Mouse (Mus musculus): ENCODE data around the gene Elovl7. TPM values are rescaled to one million over a fixed set of nuclear protein-coding genes. Genes with fewer than 3 reads are reported as not detected.

Gene Elovl7
- polyA plus RNA-seq, 1 experiment, result 11.9 TPM

- H3K4me1 ChIP-seq (ENCODE audit: control insufficient read depth, insufficient read depth, low read length), result no peaks in the 10 kb centered on the region
- no peak for TF ChIP-seq CTCF (IDR thresholded peaks at IDR 0.05; ENCODE audit: extremely low read depth, insufficient read depth, low read length)
- no peak for TF ChIP-seq POLR2A (IDR thresholded peaks at IDR 0.05; ENCODE audit: extremely low read depth, insufficient read depth, low read length)
- no peak overlapping the region for H3K27ac ChIP-seq (ENCODE audit: insufficient read depth, low read length)
- no peak overlapping the region for H3K4me3 ChIP-seq (ENCODE audit: insufficient read depth, low read length)
These were observed 114.4 kb downstream of the Elovl7 start for GRCm38 (mm10) chr13:108328406-108329180.

- no peak overlapping the region for H3K4me3 ChIP-seq (ENCODE audit: insufficient read depth, low read length)
- H3K4me1 ChIP-seq (ENCODE audit: control insufficient read depth, insufficient read depth, low read length), result no peaks in the 10 kb centered on the region
- TF ChIP-seq POLR2A (IDR thresholded peaks at IDR 0.05; ENCODE audit: extremely low read depth, insufficient read depth, low read length) (no peak), CTCF (IDR thresholded peaks at IDR 0.05; ENCODE audit: extremely low read depth, insufficient read depth, low read length) (no peak)
- H3K27ac ChIP-seq (ENCODE audit: insufficient read depth, low read length), result no peak overlapping the region
These were observed 115.5 kb downstream of the Elovl7 start for GRCm38 (mm10) chr13:108329693-108330092.

Other genes starting within 250 kb of the Elovl7 start
- gene Smim15, start 170.0 kb upstream of the Elovl7 start, polyA plus RNA-seq (2012; rRNA removed), result 49.5 and 50.3 TPM in 2 replicates
- 38.6 and 38.7 TPM in 2 replicates for gene Ndufaf2, start 55.8 kb upstream of the Elovl7 start, polyA plus RNA-seq (2012; rRNA removed)
- gene Ercc8, start 55.7 kb upstream of the Elovl7 start, polyA plus RNA-seq (2012; rRNA removed), result 12.7 and 13.0 TPM in 2 replicates
- 0.45 and 0.77 TPM in 2 replicates for gene Depdc1b, start 101.9 kb downstream of the Elovl7 start, polyA plus RNA-seq (2012; rRNA removed)
- gene Pde4d, start 235.5 kb downstream of the Elovl7 start, polyA plus RNA-seq (2012; rRNA removed), result 31.6 and 34.7 TPM in 2 replicates

Data from cortical plate, adult 2 months (tissue).